Mouse (Mus musculus) liver, embryonic 14.5 days (tissue): ENCODE data around the gene Uvssa. TPM values are rescaled to one million over a fixed set of nuclear protein-coding genes. Genes with fewer than 3 reads are reported as not detected.

Experiments
- ATAC-seq: fragments of 200-750 bp; cut with Nextera tagmentation; 2 replicates; pipeline ENCODE4 v1.8.0; 2017; ENCODE audit warnings: moderate number of reproducible peaks, mild to moderate bottlenecking, moderate library complexity; ENCODE audit not compliant: insufficient read depth
- DNase-seq, 3 experiments: peaks; one replicate each; pipeline ENCODE4 v3.0.0-alpha.2; 2012 to 2013; ENCODE audit warnings: low read depth in 3 of 3, low spot score in 3 of 3
- H3K27ac ChIP-seq: fragments of 300-500 bp; sonication (generic); 2 replicates; pipeline ENCODE4 v1.5.1; 2014; ENCODE audit warnings: moderate library complexity, mild to moderate bottlenecking, control low read depth, inconsistent platforms
- H3K27me3 ChIP-seq: fragments of 300-500 bp; sonication (generic); 2 replicates; pipeline ENCODE4 v1.6.1; 2014; ENCODE audit warnings: mild to moderate bottlenecking, low read length, moderate library complexity; ENCODE audit not compliant: control insufficient read depth, insufficient read depth
- H3K36me3 ChIP-seq: fragments of 300-500 bp; sonication (generic); replicated peaks from 2 replicates; pipeline ENCODE4 v1.6.1; 2014; ENCODE audit warnings: low read depth; ENCODE audit not compliant: control insufficient read depth, insufficient read depth
- H3K4me1 ChIP-seq, 2 experiments: fragments of 200-500 bp in 1 of 2; fragments of 300-500 bp in 1 of 2; sonication (generic) in 1 of 2; replicated peaks; 2 replicates each; pipeline ENCODE4 v1.6.1; 2012 to 2014; ENCODE audit warnings: antibody characterized with exemption in 1 of 2, inconsistent platforms in 1 of 2, low read length in 1 of 2; ENCODE audit not compliant: control insufficient read depth in 2 of 2, insufficient read depth in 2 of 2
- H3K4me2 ChIP-seq: fragments of 300-500 bp; sonication (generic); 2 replicates; pipeline ENCODE4 v1.6.1; 2014; ENCODE audit warnings: low read depth, mild to moderate bottlenecking, control low read depth, moderate library complexity
- H3K4me3 ChIP-seq, 2 experiments: fragments of 200-500 bp in 1 of 2; fragments of 300-500 bp in 1 of 2; sonication (generic) in 1 of 2; 2 replicates each; pipeline ENCODE4 v1.5.1; 2012 to 2014; ENCODE audit warnings: low read depth in 2 of 2, low read length in 2 of 2, mild to moderate bottlenecking in 2 of 2, control low read depth in 1 of 2, inconsistent platforms in 1 of 2, moderate library complexity in 1 of 2; ENCODE audit not compliant: insufficient read depth in 1 of 2
- H3K9ac ChIP-seq: fragments of 300-500 bp; sonication (generic); replicated peaks from 2 replicates; pipeline ENCODE4 v1.6.1; 2014; ENCODE audit warnings: mild to moderate bottlenecking, control low read depth, moderate library complexity
- H3K9me3 ChIP-seq: fragments of 300-500 bp; sonication (generic); 2 replicates; pipeline ENCODE4 v1.6.1; 2016; ENCODE audit warnings: low read length, mixed read lengths; ENCODE audit not compliant: control insufficient read depth
- CTCF ChIP-seq: IDR thresholded peaks from 2 replicates; pipeline ENCODE4 v1.5.1; 2016; ENCODE audit warnings: antibody characterized with exemption, low read depth, control low read depth
- EP300 ChIP-seq: IDR thresholded peaks from 2 replicates; pipeline ENCODE4 v1.6.1; 2016; ENCODE audit warnings: antibody characterized with exemption, low read depth
- WGBS: fragments of 180-500 bp; shearing (Covaris S2); extraction: QIAGEN DNeasy Blood & Tissue Kit; methylation state at CpG from one replicate; pipeline ENCODE4 v1.1.7; 2014; ENCODE audit not compliant: insufficient replicate concordance; 5-methylcytosine and 5-hydroxymethylcytosine counted together
- polyA plus RNA-seq, 2 experiments: library from polyadenylated mRNA; depleted of rRNA in 1 of 2; stranded (reverse) in 1 of 2; unstranded in 1 of 2; fragments of >200 nt; fragmentation: Nextera tagmentation in 1 of 2; extraction: Ambion mirVana in 1 of 2; gene quantifications; 2 replicates each; pipeline versions ENCODE4 v1.2.1 to v1.2.3; 2012 to 2014

Gene Uvssa
- polyA plus RNA-seq, 2 experiments = 1.5 to 2.2 TPM

GRCm38 (mm10) chr5:33368651-33369050 lies 9.7 kb upstream of the Uvssa start:
- TF ChIP-seq CTCF (no peak), EP300 (no peak)
- Histone ChIP-seq H3K4me2 (no peak overlapping the region), H3K9ac (no peak overlapping the region), H3K27me3 (no peaks in the 10 kb centered on the region), H3K36me3 (peaks cover 32% of the 10 kb centered on the region), H3K4me1 (peaks cover 9 to 13% of the 10 kb centered on the region in 2 experiments), H3K4me3 (no peak overlapping the region), H3K27ac (no peak overlapping the region), H3K9me3 (no peaks in the 10 kb centered on the region)
- 76% methylated on average over 4 of the region's 4 CpGs for WGBS
- DNase-seq = no peak
- ATAC-seq = no peak

- Histone ChIP-seq H3K9ac (peak overlapping the region; percentile 36; the same call in 1 of the 2 replicates), H3K27me3 (no peaks in the 10 kb centered on the region), H3K27ac (peak overlapping the region; percentile 72), H3K4me3 (no peak overlapping the region), H3K9me3 (no peaks in the 10 kb centered on the region), H3K4me2 (peak overlapping the region; percentile 41), H3K4me1 (peaks cover 9 to 13% of the 10 kb centered on the region in 2 experiments), H3K36me3 (peaks cover 30% of the 10 kb centered on the region)
- no peak for TF ChIP-seq EP300
- TF ChIP-seq CTCF = peak; percentile 85
- peak; percentile 40 to 59 (median 53) for DNase-seq
- ATAC-seq = peak; percentile 78
These were observed 7.2 kb upstream of the Uvssa start for GRCm38 (mm10) chr5:33371137-33371536.

GRCm38 (mm10) chr5:33371668-33372067 lies 6.7 kb upstream of the Uvssa start:
- ATAC-seq (peak; percentile 86), DNase-seq (peak in 2 of 3 experiments; percentile 13 to 32)
- Histone ChIP-seq H3K4me2 (peak overlapping the region; percentile 41), H3K9me3 (no peaks in the 10 kb centered on the region), H3K4me1 (peaks cover 9 to 13% of the 10 kb centered on the region in 2 experiments), H3K27me3 (no peaks in the 10 kb centered on the region), H3K27ac (peak overlapping the region; percentile 72), H3K36me3 (peaks cover 30% of the 10 kb centered on the region), H3K9ac (peak overlapping the region; percentile 36; the same call in 1 of the 2 replicates), H3K4me3 (no peak overlapping the region)
- 69% methylated on average over 4 of the region's 4 CpGs for WGBS
- TF ChIP-seq EP300 = no peak
- TF ChIP-seq CTCF = no peak

DNA sequence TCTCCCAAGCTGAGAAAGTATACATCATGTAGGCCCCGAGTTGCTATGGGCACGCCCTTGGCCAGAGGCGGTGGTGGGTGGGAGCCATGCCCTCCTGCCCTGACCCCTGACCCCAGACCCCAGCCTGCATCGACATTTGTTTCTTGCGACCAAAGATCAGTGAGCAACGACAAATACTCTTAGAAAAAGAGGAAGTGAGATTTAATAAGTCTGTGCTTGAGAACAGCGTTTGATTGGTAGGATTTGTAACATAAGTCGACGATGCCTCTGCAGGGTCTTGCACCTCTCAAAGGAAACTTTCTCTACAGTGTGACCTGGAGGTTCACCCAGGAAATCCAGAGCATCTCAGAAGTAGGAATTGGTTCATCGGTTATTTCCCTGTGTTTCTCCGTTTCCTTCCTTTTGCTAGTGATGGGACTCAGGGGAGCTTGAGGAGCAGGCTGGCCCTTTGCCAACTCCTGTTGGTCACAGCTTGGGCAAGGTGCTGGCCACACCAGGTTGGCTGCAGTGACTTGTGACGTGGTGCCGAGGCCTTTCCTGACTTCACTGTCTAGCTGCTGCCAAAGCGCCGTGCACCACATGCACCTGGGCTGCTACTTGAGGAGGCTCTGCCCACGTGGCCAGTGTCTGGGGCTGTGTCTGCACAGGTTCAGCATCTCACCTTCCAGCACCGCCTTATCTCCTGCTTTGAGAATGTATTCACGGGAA lies 5.9 kb upstream of the Uvssa start:
- H3K36me3 ChIP-seq = peaks cover 30% of the 10 kb centered on the region
- peaks cover 9 to 13% of the 10 kb centered on the region in 2 experiments for H3K4me1 ChIP-seq
- H3K27me3 ChIP-seq = no peaks in the 10 kb centered on the region
- DNase-seq = no peak
- H3K27ac ChIP-seq = no peak overlapping the region
- WGBS = 74% methylated on average over 18 of the region's 18 CpGs
- H3K9me3 ChIP-seq = no peaks in the 10 kb centered on the region
- no peak for ATAC-seq
- no peak overlapping the region for H3K4me3 ChIP-seq
- TF ChIP-seq EP300 (no peak), CTCF (no peak)
- H3K4me2 ChIP-seq = no peak overlapping the region
- no peak overlapping the region for H3K9ac ChIP-seq

DNA sequence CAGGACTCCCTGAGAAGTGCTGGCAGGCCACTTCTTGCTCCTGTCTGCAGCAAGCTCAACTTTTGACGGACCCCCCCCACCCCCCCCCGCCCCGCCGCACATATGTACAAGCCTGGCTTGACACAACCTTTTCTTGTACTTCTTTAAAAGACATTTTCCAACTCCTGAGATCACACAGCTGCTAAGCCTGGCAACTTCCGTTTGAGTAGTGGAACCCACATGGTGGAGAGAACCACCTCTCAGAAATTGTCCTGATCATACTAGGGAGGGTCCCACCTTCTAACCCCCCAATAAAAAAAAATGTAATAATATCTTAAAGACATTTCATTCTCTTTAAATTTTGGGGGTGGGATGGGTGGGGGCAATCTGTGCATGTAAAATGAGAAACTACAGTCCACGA lies 1.2 kb upstream of the Uvssa start:
- no peak overlapping the region for H3K27ac ChIP-seq
- 48% methylated on average over 6 of the region's 6 CpGs for WGBS
- DNase-seq = no peak

More for the DNA sequence above, 1.2 kb upstream of the Uvssa start:
- TF ChIP-seq CTCF (no peak), EP300 (no peak)
- no peaks in the 10 kb centered on the region for H3K27me3 ChIP-seq
- H3K4me3 ChIP-seq = peak overlapping the region; percentile 62 to 82; a peak in 3 of 4 replicates
- no peaks in the 10 kb centered on the region for H3K9me3 ChIP-seq
- no peak for ATAC-seq
- H3K9ac ChIP-seq = peak overlapping the region; percentile 85
- peaks cover 8% of the 10 kb centered on the region for H3K36me3 ChIP-seq
- peaks cover 7 to 8% of the 10 kb centered on the region in 2 experiments; a peak in 3 of 4 replicates for H3K4me1 ChIP-seq
- peak overlapping the region; percentile 99 for H3K4me2 ChIP-seq
